Mouse (Mus musculus) limb, embryonic 11.5 days (tissue): Measurements from ENCODE around the gene AI593442. TPM values are rescaled to one million over a fixed set of nuclear protein-coding genes. Genes with fewer than 3 reads are reported as not detected.

Experiments used
- ATAC-seq: fragments of 200-750 bp; cut with Nextera tagmentation; 2 replicates; pipeline ENCODE4 v1.8.0; 2017; ENCODE audit warnings: low read depth; ENCODE audit not compliant: insufficient number of reproducible peaks, low FRiP score, low TSS enrichment
- DNase-seq: peaks from one replicate; pipeline ENCODE4 v3.0.0-alpha.2; 2015; ENCODE audit warnings: low spot score
- H3K27ac ChIP-seq: fragments of 300-500 bp; sonication (generic); replicated peaks from 2 replicates; pipeline ENCODE4 v1.5.1; 2014; ENCODE audit warnings: low read depth, mild to moderate bottlenecking, low read length
- H3K27me3 ChIP-seq: fragments of 300-500 bp; sonication (generic); 2 replicates; pipeline ENCODE4 v1.6.1; 2014; ENCODE audit warnings: mild to moderate bottlenecking, low read length, mixed read lengths; ENCODE audit not compliant: control insufficient read depth, insufficient read depth
- H3K36me3 ChIP-seq: fragments of 300-500 bp; sonication (generic); 2 replicates; pipeline ENCODE4 v1.6.1; 2014; ENCODE audit warnings: mild to moderate bottlenecking, low read length, moderate library complexity, mixed read lengths; ENCODE audit not compliant: control insufficient read depth, insufficient read depth
- H3K4me1 ChIP-seq: fragments of 300-500 bp; sonication (generic); 2 replicates; pipeline ENCODE4 v1.6.1; 2014; ENCODE audit warnings: low read length, mixed read lengths; ENCODE audit not compliant: control insufficient read depth, insufficient read depth
- H3K4me2 ChIP-seq: fragments of 300-500 bp; sonication (generic); 2 replicates; pipeline ENCODE4 v1.6.1; 2014; ENCODE audit warnings: low read depth, mild to moderate bottlenecking, moderate library complexity; ENCODE audit not compliant: severe bottlenecking
- H3K4me3 ChIP-seq: fragments of 300-500 bp; sonication (generic); 2 replicates; pipeline ENCODE4 v1.5.1; 2014; ENCODE audit warnings: low read depth, low read length
- H3K9ac ChIP-seq: fragments of 300-500 bp; sonication (generic); 2 replicates; pipeline ENCODE4 v1.6.1; 2014; ENCODE audit warnings: mild to moderate bottlenecking, low read length
- H3K9me3 ChIP-seq: fragments of 300-500 bp; sonication (generic); 2 replicates; pipeline ENCODE4 v1.6.1; 2016; ENCODE audit warnings: low read length; ENCODE audit not compliant: control insufficient read depth
- WGBS: fragments of 180-500 bp; shearing (Covaris S2); extraction: QIAGEN DNeasy Blood & Tissue Kit; methylation state at CpG from one replicate; pipeline ENCODE4 v1.1.7; 2014; 5-methylcytosine and 5-hydroxymethylcytosine counted together
- polyA plus RNA-seq: library from polyadenylated mRNA; unstranded; fragments of >200 nt; fragmentation: Nextera tagmentation; extraction: Ambion mirVana; gene quantifications from 2 replicates; pipeline ENCODE4 v1.2.1, GENCODE M21; 2014

Gene AI593442
- 0.05 and 0.16 TPM in 2 replicates for polyA plus RNA-seq

DNA sequence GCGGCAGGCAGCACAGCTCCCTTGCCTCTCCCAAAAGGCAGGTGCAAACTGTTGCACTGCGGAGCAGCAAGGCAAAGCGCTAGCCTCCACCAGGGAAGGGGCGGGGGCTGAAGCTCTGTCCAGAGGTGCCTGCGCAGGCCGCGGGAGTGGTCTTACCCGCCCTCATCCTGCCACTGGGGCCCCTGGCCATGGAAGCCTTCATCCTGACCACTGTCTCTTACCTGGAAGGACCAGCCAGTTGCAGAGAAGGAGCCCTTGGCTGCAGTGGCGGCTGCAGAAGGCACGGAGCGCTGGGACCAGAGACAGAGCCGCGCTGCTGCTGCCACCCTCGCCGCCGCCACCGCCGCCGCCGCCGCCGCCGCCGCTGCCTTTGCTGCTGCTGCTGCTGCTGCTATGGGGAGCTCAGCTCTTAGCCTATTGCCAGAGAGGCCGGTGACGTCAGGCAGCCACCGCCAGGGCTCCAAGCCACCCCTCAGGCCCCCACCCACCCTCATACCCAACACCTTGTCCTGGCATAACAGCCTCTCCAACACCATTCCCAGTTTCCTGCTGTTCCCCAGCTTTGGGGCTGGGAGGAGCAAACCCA, at the start of gene AI593442:
TSS of gene AI593442 (minus strand) at position 419 of the 586 bp plus-strand sequence.
- H3K36me3 ChIP-seq = no peaks in the 10 kb centered on the region
- ATAC-seq (peak; percentile 68; the same call in 1 of the 2 replicates), DNase-seq (peak; percentile 61)
- peak within 1 kb of the TSS; percentile 70 for H3K4me2 ChIP-seq
- no peak within 1 kb of the TSS for H3K27ac ChIP-seq
- H3K4me3 ChIP-seq = peak within 1 kb of the TSS; percentile 38
- H3K9ac ChIP-seq = no peak within 1 kb of the TSS
- WGBS = 0% methylated on average over 16 of the region's 27 CpGs
- H3K4me1 ChIP-seq = 0 out of 2 replicates have a peak, but pooled peaks cover 5% of the 10 kb centered on the region
- peaks cover 34% of the 10 kb centered on the region for H3K27me3 ChIP-seq
- H3K9me3 ChIP-seq = no peaks in the 10 kb centered on the region

DNA sequence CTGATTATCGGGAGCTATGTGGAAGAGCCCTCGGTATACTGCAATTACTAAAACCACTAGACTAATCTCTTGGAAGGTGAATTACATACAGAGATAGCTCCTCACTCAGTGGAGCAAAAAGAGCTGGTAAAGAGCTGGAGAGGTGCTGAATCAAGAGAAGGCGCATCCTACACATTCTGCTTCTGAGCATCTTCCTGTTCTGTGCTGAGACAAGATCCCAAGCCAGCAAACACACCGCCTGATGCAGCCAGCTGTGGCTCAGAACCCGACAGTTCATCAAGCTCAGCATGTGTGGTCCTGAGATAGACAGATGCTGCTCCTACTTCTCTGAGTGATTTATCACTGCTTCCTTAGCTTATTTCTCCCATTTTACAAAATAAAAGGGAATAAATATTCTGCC, 49.2 kb upstream of the AI593442 start:
- 91% methylated on average over 5 of the region's 5 CpGs for WGBS
- H3K27ac ChIP-seq = no peak overlapping the region
- no peak overlapping the region for H3K9ac ChIP-seq
- H3K4me1 ChIP-seq = no peaks in the 10 kb centered on the region
- H3K36me3 ChIP-seq = no peaks in the 10 kb centered on the region
- no peak for DNase-seq
- H3K27me3 ChIP-seq = no peaks in the 10 kb centered on the region
- H3K4me3 ChIP-seq = no peak overlapping the region
- H3K4me2 ChIP-seq = no peak overlapping the region
- H3K9me3 ChIP-seq = no peaks in the 10 kb centered on the region
- no peak for ATAC-seq

DNA sequence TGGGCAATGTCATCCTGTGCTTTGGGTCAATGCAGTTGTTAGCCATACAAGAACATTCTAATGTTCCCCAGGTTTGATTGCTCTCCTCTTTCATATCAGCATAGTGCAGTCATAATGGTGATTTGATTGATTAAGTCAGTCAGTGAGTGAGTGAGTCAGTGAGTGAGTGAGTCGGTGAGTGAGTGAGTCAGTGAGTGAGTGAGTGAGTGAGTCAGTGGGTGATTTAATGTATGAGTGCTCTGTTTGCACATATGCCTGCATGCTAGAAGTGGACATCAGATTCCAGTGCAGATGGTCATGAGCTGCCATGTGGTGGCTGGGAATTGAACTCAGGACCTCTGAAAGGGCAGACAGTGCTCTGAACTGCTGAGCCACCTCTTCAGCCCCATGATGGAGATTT, 43.0 kb upstream of the AI593442 start:
- Histone ChIP-seq H3K4me1 (no peaks in the 10 kb centered on the region), H3K4me3 (no peak overlapping the region), H3K27ac (no peak overlapping the region), H3K9ac (no peak overlapping the region), H3K4me2 (no peak overlapping the region), H3K27me3 (no peaks in the 10 kb centered on the region), H3K9me3 (no peaks in the 10 kb centered on the region), H3K36me3 (no peaks in the 10 kb centered on the region)
- WGBS = 95% methylated on average over 1 of the region's 1 CpGs
- ATAC-seq (no peak), DNase-seq (no peak)

DNA sequence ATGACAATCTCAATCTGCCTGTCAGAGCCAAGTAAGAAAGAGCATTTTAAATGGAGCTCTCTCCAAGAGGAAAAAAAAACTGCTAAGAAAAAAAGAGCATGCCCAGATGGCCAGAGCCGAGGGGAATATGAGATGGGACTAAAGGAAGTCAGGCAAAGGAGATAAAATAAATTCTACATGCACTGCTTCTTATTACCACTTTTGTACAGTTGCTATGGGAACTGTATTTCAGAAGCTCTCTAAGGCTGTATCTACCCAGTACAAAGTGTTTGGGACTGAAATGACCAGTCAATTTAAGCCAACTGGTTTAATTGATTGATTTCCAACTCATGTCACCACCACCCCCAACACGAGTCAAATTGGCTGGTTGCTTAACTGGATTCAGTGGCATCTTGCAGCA, 40.0 kb upstream of the AI593442 start:
- Histone ChIP-seq H3K4me2 (no peak overlapping the region), H3K4me1 (no peaks in the 10 kb centered on the region), H3K36me3 (no peaks in the 10 kb centered on the region), H3K27ac (no peak overlapping the region), H3K9me3 (no peaks in the 10 kb centered on the region), H3K4me3 (no peak overlapping the region), H3K27me3 (no peaks in the 10 kb centered on the region), H3K9ac (no peak overlapping the region)
- DNase-seq (no peak), ATAC-seq (no peak)
- 54% methylated on average over 2 of the region's 2 CpGs for WGBS

DNA sequence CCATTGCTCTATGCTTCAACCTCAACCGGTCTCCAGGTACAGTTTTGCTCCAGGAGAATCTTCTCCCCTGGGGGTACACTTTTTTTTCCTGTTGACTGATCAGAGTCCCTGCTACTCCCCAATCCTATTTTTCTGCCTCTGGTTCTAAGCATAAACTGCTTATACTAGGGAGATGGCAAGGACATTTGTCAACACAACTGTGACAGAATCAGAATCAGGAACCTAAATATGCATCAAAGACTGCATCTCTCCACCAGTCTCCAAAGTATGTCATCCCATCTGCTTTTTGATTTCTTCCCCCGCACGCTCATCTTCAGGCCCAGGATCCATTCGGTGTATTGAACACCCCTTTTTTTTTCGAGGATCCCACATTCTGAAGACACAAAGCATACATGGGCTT, 456 bp upstream of the AI593442 start:
- Histone ChIP-seq H3K9ac (no peak overlapping the region), H3K9me3 (no peaks in the 10 kb centered on the region), H3K4me2 (no peak overlapping the region), H3K27ac (no peak overlapping the region), H3K36me3 (no peaks in the 10 kb centered on the region), H3K4me1 (0 out of 2 replicates have a peak, but pooled peaks cover 5% of the 10 kb centered on the region), H3K27me3 (peaks cover 34% of the 10 kb centered on the region), H3K4me3 (no peak overlapping the region)
- ATAC-seq (no peak), DNase-seq (no peak)
- 67% methylated on average over 5 of the region's 5 CpGs for WGBS

DNA sequence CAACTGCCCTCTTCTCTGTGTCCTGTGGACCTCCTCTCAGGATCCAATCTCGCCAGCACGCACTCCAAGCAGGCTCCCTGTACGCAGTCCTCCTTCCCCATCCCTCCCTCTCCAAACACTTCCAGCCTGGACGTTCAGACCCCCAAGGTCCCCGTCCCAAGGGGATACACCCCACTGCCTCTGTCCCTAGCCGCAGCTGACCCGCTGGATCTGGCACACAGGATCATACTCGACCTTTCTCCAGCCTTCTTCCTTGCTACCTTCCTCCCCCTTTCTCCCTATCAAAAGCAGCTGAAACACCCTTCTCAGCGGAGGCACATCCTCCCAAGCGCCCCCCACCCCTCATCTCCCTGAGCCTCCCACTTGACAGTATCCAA, 753 bp downstream of the AI593442 start:
- DNase-seq (peak; percentile 25), ATAC-seq (no peak)
- Histone ChIP-seq H3K27ac (no peak overlapping the region), H3K36me3 (no peaks in the 10 kb centered on the region), H3K4me3 (peak overlapping the region; percentile 38), H3K9ac (no peak overlapping the region), H3K4me1 (0 out of 2 replicates have a peak, but pooled peaks cover 5% of the 10 kb centered on the region), H3K27me3 (peaks cover 34% of the 10 kb centered on the region), H3K9me3 (no peaks in the 10 kb centered on the region), H3K4me2 (peak overlapping the region; percentile 70)
- 0% methylated on average over 10 of the region's 10 CpGs for WGBS

DNA sequence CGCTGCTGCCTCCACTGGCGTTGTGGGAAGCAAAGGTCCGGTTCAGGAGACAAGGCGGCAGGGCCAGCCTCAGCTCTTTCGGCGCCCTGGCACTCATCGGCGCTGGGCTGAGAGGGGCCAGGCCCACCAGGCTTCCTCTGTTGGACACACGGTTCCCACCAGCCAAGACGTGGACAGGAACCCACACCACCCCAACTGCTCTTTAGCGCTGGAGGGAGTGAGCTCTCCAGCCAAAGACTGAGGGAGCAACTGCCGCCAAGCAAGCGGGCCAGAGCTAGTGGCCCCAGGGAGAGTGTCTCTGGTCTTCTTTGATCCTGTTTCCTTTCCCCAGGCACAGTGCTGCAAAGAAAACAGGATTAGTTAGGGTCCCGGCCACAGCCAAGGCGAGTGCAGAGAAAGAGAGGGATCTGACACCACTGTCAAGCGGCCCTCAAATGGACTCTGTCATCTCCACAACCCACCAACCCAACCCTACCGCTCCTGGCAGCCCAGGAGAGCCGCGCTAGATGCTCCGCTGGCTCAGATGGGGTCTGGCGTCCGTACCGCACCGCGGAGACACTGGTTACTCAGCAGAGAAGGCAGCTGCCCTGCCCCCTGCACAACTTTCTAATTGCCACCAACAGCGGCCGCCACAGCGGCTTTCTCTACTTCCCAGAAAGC, 1.3 kb downstream of the AI593442 start:
- no peak for ATAC-seq
- DNase-seq = peak; percentile 23
- no peak overlapping the region for H3K27ac ChIP-seq
- H3K4me2 ChIP-seq = peak overlapping the region; percentile 70
- H3K4me1 ChIP-seq = 0 out of 2 replicates have a peak, but pooled peaks cover 5% of the 10 kb centered on the region
- no peak overlapping the region for H3K9ac ChIP-seq
- WGBS = under 1% methylated on average over 28 of the region's 28 CpGs
- H3K36me3 ChIP-seq = no peaks in the 10 kb centered on the region
- H3K4me3 ChIP-seq = no peak overlapping the region
- no peaks in the 10 kb centered on the region for H3K9me3 ChIP-seq
- peaks cover 34% of the 10 kb centered on the region for H3K27me3 ChIP-seq

DNA sequence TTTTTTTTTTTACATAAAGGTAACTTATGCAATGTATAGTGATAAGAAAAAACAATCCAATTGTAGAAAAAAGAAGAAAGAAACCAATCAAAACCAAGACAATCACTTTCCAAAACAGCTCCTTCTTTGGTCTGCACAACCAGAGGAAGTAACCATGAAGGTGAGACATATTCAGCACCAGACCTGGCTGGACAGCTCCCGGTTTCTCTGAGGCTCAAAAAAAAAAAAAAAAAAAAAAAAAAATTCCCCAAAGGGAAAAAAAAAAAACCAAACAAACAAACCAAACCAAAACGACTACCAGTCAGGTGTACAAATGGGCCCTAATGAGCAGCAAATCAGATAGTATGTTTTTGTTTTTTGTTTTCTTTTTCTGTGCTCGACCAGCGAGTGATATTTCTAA, 3.0 kb downstream of the AI593442 start:
- no peak overlapping the region for H3K9ac ChIP-seq
- H3K4me2 ChIP-seq = no peak overlapping the region
- 21% methylated on average over 4 of the region's 4 CpGs for WGBS
- DNase-seq (peak; percentile 74), ATAC-seq (no peak)
- 0 out of 2 replicates have a peak, but pooled peaks cover 5% of the 10 kb centered on the region for H3K4me1 ChIP-seq
- H3K27me3 ChIP-seq = peaks cover 34% of the 10 kb centered on the region
- H3K4me3 ChIP-seq = no peak overlapping the region
- no peaks in the 10 kb centered on the region for H3K36me3 ChIP-seq
- no peaks in the 10 kb centered on the region for H3K9me3 ChIP-seq
- H3K27ac ChIP-seq = no peak overlapping the region
